Mouse (Mus musculus) ES-CJ7 (cell line): ENCODE results near the gene B4gat1.

ENCODE experiments used
- DNase-seq: peaks from one replicate; pipeline ENCODE4 v3.0.0; 2011; ENCODE audit warnings: low read depth, low spot score

Gene B4gat1

DNA sequence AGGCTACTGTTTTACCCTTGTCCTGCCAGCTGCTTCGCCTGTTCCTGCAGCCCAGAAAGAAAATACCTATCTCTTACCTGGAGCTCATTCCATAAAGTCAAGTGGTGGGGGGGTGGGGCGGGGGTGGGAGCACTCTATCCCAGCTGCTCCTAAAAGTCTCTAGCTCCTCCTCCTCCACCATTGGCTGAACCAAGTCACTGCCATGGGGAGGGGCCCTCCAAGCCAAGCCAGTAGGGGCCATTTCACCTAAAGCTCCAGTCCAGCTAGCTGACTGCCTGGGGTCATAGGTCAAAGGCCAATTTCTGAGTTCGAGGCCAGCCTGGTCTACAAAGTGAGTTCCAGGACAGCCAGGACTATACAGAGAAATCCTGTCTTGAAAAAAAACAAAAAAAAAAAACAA lies 5.9 kb upstream of the B4gat1 start:
- no peak for DNase-seq

DNA sequence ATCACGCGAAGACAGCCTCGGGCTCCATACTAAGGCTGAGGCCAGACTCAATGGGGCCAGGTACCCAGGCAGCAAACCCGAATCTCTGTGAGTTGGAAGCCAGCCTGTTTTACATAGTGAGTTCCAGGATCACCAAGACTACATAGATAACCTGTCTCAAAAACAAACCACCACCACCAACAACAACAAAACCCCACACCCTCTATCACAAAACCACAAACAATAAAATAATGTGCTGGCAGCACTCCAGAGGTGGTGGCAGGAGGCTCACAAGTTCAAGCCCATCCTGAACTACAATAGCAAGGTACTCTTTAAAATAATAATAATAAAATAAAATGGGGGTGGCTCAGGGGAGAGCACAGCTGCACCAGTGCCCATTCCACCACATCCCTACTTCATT lies 2.0 kb upstream of the B4gat1 start:
- DNase-seq, result no peak

- peak; percentile 85 for DNase-seq
These were observed 701 bp upstream of the B4gat1 start for GRCm38 (mm10) chr19:5037678-5038571.

DNA sequence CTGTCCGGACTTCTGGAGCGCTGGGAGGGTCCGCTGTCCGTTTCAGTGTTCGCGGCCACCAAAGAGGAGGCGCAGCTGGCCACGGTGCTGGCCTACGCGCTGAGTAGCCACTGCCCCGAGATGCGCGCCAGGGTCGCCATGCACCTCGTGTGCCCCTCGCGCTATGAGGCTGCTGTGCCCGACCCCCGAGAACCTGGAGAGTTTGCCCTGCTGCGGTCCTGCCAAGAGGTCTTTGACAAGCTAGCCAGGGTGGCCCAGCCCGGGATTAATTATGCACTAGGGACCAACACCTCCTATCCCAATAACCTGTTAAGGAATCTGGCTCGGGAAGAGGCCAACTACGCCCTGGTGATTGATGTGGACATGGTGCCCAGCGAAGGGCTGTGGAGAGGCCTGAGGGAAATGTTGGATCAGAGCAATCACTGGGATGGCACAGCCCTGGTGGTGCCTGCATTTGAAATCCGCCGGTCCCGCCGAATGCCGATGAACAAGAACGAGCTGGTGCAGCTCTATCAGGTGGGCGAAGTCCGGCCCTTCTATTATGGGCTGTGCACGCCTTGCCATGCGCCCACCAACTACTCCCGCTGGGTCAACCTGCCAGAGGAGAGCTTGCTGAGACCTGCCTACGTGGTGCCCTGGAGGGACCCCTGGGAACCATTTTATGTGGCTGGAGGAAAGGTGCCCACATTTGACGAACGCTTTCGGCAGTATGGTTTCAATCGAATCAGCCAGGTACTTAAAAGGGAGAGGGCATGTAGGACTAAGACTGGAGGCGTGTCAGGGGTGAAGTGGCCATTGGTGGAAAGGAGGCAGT lies 882 bp downstream of the B4gat1 start:
- no peak for DNase-seq

GRCm38 (mm10) chr19:5040862-5041523 lies 2.4 kb downstream of the B4gat1 start, which contains the start of gene Brms1:
Gene Brms1, plus strand, starts transcription at chr19:5041354.
- DNase-seq, result peak; percentile 94

DNA sequence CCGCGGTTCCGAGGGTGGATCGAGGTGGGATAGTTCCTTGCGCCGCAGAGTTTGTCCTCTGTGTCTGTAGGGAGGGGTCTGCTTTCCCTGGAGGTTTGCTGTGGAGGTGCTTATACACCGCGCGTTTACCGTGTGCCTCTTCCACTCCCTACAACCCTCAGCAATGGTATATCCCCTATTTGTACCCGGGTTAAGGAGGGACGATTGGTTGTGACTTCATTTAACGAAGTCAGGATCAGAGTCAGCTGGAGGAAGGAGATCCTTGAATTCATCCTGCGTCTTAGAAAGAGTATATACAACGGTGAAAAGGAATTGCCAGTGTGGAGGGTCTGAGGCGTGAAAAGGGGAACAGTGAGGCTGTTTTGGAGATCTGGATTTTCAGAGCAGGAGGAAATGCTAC lies 3.0 kb downstream of the B4gat1 start:
- DNase-seq, result no peak

DNA sequence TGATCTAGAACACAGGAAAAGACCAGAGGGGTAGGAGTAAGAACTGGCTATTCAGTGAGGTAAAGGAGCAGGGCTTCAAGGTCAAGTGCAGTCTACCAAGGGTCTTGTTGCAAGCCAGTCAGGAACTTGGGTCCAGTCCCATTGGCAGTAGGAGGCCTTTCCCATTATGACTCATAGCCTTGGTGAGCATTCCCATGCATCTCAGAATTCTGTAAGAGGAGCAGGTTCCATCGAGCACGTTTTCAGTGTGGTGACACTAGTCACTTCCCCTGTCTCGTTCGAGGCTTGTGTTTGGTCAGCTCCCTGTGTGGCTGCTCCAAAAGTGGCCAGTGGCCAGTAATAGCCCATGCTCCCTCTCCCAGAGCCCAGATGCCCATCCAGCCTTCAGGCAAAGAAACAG lies 6.9 kb downstream of the B4gat1 start:
- DNase-seq, result no peak

DNA sequence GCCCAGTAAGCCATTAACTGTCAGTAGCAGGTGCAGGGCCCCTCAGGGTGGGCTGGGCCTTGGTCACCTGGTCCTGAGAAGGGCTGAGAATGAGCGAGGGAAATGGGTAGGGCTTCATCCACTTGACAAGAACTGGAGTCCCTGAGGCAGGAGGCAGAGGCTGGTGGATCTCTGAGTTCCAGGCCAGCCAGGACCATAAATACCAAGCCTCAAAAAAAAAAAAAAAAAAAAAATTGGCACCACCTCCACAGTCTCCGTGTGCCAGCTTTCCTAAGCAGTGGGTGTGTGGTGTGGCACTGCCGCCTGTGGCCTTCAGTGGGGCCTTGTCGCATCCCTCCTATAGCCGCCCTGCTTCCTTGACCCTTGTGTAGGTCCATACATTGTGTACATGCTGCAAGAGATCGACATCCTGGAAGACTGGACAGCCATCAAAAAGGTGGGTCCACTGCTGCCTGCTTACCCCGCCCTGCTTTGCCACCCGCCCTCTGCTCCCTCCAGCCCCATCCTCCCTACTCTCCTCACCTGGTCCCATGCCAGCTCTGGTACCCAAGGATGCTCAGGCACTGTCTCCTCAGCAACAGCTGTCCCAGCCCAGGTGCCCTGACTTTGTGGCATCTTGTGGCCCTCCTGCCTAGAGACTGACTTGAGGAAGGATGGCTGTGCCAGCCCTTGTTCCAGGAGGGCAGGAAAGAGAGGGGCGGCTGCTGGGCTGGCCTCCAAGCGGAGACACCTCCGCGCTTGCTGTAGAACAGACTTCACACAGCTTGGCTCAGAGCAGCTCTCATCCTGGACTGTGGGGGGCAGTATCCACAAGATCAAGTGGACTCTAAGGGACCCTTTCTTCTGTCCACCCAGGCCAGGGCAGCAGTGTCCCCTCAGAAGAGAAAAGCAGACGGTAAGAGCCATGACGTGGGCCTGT lies 9.8 kb downstream of the B4gat1 start:
- DNase-seq, result no peak

GRCm38 (mm10) chr19:5049325-5049724 lies 10.7 kb downstream of the B4gat1 start:
- DNase-seq, result no peak

GRCm38 (mm10) chr19:5050047-5050905 lies 11.7 kb downstream of the B4gat1 start, which contains the start of gene Rin1:
Gene Rin1, plus strand, starts transcription at chr19:5050481.
- peak; percentile 89 for DNase-seq

DNA sequence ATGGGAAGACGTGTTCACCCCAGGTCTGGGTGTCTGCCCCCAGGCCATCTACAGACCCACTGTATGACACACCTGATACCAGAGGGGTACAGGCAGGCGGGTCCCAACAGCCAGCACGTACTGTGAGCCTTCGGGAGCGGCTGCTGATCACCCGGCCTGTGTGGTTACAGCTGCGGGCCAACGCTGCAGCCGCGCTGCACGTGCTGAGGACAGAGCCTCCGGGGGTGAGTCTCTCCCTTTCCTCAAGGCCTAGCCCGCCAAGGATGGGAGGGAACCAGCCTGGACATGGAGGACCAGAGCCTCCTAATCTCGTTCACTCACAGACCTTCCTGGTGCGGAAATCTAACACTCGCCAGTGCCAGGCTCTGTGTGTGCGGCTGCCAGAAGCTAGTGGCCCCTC lies 12.4 kb downstream of the B4gat1 start:
- DNase-seq, result no peak

- no peak for DNase-seq
These were observed 12.9 kb downstream of the B4gat1 start for GRCm38 (mm10) chr19:5051515-5051914.

DNA sequence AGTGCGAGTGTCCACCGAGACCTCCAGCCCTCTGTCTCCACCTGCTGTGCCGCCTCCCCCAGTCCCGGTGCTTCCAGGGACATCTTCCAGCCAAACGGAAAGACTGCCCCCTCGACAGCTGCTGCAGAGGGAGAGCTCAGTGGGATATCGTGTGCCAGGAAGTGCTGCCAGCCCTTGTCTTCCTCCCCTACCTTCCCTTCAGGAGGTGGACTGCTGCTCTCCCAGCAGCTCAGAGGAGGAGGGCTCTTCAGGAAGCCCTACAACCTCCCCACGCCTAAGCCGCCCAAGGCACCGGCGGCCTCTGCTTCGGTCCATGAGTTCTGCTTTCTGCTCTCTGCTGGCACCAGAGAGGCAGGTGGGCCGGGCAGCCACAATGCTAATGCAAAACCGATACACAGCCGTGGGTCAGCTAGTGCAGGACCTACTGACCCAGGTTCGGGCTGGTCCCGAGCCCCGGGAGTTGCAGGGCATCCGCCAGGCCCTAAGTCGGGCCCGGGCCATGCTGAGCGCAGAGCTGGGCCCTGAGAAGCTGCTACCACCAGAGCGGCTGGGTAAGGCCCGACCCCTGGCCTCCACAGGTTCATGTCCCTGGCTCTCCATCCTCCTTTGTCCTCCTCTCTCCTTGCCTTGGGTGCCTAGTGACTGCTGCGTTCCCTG lies 13.7 kb downstream of the B4gat1 start:
- no peak for DNase-seq

DNA sequence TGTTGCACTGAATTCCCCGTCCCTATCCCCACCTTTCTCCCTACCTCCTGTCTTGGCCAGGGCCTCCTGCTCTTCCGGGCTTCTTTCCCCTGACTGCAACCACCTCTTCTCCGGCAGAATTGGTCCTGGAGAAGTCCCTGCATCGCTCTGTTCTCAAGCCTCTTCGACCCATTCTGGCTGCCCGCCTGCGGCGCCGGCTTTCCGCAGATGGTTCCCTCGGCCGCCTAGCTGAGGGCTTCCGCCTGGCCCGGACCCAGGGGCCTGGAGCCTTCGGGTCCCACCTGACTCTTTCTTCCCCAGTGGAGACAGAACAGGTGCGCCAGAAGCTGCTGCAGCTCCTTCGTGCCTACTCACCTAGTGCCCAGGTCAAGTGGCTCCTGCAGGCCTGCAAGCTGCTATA lies 14.2 kb downstream of the B4gat1 start:
- DNase-seq, result no peak

- DNase-seq, result peak; percentile 74
These were observed 15.3 kb downstream of the B4gat1 start for GRCm38 (mm10) chr19:5053909-5054308.

- DNase-seq, result peak; percentile 70
These were observed 17.6 kb downstream of the B4gat1 start for GRCm38 (mm10) chr19:5056251-5056650.

DNA sequence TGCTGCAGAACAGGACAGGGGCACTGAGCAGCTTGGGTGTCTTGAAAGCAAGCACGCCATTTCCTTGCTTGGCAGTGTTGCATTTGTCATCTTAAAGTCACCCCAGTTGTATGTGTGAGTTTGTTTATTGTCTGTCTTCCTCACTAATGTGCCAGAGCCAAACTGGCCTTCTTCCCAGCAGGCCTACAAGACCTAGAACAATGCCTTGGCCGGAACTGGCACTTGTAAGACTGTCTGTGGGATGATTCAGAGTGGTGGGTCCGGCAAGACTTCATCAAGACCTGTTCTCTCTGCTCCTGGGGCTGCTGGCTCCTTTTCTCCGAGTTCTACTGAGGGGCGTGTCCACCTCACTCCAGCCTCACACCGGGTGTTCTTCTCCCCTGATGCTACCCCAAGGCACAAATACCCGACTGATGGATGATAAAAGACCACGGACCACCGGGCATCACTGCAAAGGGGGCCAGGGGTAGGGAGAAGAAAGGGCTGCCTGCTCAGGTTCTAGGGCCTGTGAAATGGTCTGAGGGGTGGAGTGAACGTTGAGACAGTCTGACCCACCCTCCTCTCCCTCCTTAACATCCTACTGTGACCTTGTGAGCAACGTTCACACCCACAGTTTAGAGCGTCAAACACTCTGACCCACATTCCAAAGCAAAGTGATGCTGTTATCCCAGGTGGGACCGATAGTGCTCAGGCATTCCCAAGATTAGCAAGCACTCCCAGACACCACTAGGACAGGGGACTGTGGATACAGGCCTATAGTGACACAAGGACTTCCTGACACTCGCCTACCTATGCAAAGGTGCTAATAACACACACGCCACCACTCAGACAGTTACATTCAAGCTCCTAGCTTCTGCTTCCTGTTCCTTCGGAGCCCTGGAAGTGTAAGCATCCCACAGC lies 19.5 kb downstream of the B4gat1 start:
- peak; percentile 96 for DNase-seq
